Mouse (Mus musculus) R1 (cell line): ENCODE results near the gene Tmem205.

ENCODE experiments used
- DNase-seq: peaks from one replicate; pipeline ENCODE4 v3.0.0-alpha.2; 2018; ENCODE audit warnings: low read depth, low spot score

Tmem205 gene

GRCm38 (mm10) chr9:21927208-21927753 lies at the start of gene Tmem205, which contains the start of gene Ccdc159:
Gene Tmem205, minus strand, starts transcription at chr9:21927556.
Gene Ccdc159, plus strand, starts transcription at chr9:21927471.
- DNase-seq = peak; percentile 100

DNA sequence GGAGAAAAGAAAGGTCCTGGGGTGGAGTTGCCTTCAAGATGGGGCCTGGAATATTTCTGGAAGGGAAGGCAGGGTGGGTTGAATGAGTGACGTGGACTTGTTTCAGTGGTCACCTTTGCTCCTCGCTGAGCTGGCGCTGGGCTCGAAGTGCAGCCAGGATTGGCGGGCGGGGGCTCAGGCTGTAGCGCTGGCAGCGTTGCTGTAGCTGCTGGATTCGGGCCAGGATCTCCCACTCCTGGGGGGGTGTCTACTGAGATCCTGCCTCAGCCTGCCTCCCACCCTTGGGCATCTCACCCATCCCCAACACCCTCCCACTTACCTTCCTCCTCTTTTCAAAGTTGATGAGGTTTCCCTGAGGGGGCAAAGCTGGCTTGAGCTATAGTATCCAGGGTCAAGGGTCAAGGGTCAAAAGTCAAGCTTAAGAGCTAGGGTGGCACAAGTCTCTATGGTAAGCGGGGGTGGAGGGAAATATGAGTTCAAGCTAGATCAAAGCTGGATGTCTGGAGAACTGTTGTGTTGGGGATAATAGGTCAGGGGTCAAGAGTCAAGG lies 49.3 kb upstream of the Tmem205 start:
- DNase-seq = no peak

DNA sequence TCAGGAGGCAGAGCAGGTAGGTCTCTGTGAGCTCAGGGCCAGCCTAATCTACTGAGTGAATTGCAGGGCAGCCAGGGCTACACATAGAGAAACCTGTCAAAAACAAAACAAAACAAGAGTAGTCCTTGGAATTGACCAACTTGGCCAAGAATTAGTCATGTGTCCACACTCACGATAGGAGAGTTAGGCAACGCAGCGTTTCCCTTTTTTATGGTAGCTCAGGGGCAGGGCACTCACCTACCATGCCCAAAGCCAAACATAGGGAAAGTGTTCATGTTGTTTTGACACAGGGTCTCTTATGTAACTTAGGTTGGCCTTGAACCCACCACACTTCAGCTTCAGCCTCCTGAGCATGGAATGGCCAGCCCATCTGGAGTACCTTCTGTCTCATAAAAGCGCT lies 41.9 kb upstream of the Tmem205 start:
- no peak for DNase-seq

DNA sequence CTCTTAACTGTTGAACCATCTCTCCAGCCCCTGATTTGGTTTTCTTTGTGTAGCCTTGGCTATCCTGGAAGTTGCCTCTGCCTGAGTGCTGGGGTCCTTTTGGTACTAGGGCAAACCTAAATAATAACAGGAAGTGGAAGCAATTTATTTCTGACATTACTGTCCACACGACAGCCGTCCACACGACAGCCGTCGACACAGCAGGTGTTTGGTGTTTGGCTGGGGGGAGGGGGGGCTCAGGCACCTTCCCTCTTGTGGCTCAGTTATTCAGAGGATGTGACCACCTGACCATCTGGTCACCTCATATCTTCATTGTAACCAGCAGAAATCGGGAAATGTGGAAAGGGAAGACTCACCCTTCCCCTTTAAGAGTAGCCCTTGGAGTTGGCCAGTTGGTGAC lies 41.5 kb upstream of the Tmem205 start:
- DNase-seq = no peak

DNA sequence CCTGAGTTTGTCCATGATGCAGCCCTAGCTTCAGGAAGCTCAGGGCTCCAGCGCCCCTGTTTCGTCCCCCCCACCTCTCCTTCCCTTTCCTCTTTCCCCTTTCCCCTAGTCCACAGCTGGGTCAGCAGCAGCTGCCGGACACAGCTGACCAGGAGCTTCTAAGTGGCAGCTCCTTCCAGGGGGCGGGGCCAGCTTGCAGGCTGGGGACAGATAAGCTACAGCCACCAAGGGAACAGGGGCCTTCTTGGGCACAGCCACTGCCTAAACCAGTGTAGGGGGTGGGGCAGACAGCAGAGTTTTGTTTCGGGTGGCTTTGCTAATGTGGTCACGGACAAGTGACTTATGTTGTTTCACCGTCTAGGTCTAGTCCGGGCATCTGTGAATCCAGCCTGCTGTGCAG lies 36.1 kb upstream of the Tmem205 start, which contains the start of gene Epor:
Gene Epor, minus strand, starts transcription at position 90 of the 400 bp plus-strand sequence.
- DNase-seq = no peak

DNA sequence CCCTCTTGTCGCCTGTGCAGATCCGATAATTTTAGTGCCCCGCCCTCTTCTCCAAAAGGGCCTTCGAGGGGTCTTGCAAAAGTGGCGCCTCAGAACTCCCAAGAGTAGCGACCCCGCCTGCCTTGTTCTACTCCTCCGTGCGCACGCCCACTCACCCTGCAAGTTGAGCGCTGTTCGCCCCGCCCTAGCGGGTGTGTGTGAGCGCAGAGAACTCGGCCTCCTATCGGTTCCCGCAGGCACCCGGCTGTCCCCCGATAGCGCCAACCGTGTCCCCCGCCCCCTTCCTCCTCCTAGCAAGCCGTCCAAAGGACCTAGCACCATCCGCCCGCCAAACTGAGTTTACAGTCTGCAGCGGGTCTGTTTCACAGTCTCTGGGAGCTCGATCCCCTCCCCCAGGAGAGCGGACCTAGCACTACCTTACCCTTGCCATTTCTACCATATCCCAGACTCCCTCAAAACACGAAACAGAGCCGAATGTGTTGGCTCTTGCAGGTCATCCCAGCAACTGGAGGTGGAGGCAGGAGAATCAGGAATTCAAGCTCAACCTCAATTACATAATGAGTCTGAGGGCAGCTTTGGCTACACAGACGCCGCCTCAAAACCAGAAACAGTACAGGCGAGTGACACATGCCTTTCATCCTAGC lies 35.2 kb upstream of the Tmem205 start:
- DNase-seq = peak; percentile 85

DNA sequence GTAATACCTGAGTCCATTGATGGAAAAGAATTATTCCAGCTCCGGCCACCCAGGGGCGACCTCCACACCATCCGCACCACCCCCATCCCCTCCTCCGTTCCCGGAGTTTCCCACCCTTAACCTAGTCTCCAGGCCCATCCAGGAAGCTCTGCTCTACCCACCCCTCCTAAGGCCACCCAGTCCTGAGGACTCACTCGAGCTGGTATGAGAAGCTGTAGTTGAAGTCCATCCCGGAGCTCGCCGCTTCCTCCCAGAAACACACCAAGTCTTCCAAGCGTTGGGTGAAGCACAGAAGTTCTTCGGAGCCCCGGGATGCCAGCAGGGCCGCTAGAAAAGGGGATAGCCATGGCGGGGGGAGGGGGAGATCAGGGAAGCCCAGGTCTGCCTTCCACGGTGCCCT lies 34.7 kb upstream of the Tmem205 start:
- no peak for DNase-seq

DNA sequence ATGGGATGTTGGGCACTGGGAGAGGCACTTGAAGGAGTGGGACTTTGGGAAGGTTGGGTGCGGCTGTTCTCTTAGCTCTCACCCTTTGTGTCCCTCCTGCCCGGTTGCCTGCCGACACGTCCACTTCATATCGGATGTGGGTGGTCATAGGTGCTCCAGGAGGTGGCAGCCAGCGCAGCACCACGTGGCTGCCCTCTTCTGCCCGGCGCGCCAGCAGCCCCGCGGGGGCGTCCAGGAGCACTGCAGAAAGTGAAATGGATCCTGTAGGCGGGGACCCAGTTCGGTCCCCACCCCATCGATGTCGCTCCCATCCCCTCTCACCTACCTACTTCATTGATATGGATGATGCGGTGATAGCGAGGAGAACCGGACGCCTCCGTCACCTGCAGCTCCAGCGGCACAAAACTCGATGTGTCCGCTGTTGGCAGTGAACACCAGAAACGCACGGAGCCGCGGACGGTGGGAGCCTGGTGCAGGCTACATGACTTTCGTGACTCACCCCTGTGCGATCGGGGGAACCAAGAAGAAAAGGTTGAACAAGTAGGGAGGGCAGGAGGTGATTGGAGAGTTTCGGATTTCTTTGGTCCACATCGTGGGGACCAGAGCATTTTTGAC lies 34.1 kb upstream of the Tmem205 start:
- no peak for DNase-seq

GRCm38 (mm10) chr9:21960558-21961208 lies 33.3 kb upstream of the Tmem205 start:
- no peak for DNase-seq

GRCm38 (mm10) chr9:21960135-21960534 lies 32.8 kb upstream of the Tmem205 start:
- no peak for DNase-seq

- DNase-seq = no peak
Measured at GRCm38 (mm10) chr9:21959244-21959643, 31.9 kb upstream of the Tmem205 start.

- no peak for DNase-seq
Measured at GRCm38 (mm10) chr9:21958372-21958771, 31.0 kb upstream of the Tmem205 start.

DNA sequence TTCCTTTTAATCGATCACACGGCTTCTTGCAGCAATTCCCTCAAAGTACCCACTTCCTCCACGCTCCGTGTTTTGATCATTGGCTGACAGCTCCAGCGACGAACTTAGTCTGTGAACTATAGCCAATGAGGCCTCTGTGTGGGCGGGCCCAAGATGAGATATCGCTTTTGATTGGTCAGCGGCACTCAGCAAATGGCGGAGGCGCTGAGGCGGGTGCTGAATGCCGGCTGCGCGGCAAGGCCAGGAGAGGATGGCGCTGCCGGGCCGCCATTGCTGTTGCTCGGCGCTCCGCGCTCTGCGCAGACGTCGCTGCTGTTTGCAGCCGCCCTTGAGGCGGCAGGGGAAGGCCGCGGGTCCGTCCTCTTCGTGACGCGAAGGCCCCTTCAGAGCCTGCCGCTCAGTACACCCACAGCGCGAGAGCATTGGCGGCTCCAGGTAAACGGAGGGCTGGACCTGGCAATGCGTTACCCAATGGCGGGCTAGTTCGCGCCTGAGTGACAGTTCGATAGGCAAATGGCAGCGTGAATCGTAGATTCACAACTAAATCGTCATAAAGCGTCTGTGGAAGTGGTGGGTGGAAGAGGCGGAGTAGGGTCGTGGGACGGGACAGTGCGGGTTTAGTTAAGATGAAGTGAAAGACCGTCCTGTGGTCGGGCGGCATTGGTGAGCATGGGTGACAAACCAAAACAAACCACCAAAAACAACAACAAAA lies 28.4 kb upstream of the Tmem205 start, which contains the start of gene Swsap1:
Gene Swsap1, plus strand, starts transcription at position 186 of the 712 bp plus-strand sequence.
- DNase-seq = peak; percentile 100

DNA sequence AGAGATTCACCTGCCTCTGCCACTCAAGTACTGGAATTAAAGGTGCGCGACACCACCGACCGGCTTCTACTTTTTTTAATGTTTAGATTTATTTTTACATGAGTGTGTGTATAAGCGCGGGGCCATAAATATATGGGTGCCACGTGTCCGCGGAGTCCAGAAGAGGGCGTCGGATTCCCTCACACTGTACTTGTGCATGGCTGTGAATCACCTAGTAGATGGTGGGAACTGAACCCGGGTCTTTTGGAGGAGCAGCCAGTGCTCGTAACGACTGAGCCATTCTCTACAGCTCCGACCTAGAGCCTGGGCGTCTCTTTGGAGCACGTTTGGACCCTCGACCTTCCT lies 27.8 kb upstream of the Tmem205 start:
- no peak for DNase-seq

DNA sequence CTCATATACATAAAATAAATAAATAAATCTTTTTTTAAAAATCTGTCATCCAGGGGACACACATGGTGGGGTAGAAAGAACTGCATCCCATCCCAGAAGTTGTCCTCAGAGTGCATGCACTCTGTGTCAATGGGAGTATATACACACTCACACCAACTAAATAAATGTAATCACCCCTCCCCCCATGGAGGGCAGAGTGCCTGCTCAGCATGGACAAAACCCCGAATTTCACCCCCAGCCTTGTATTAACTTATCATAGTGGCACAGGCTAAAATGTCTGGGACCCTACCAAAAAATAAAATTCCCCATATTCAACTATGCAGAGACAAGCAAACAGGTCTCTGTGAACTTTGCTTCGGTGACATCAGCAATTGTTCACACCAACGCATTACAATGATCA lies 27.3 kb upstream of the Tmem205 start:
- DNase-seq = no peak

GRCm38 (mm10) chr9:21953600-21953999 lies 26.2 kb upstream of the Tmem205 start:
- DNase-seq = peak; percentile 61

- peak; percentile 72 for DNase-seq
Measured at GRCm38 (mm10) chr9:21951977-21952376, 24.6 kb upstream of the Tmem205 start.

DNA sequence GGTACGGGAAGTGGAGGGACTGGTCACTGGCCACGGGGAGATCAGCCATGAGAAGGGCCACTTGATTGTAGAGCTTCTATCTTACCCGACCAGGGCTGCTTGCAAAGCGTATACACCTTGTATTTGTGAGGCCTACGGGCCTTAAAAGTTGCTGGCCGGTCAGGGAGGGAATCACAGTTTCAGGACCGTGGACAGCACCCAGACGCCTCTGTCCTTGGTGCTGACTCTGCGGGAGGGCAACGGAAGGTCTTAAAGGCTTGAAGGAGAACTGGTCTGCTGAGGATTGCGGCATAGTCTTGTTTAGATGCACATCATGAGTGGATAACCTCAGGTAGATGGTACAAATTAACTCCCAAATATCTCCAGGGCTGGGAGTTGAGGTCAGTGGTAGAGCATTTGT lies 23.0 kb upstream of the Tmem205 start:
- peak; percentile 63 for DNase-seq

DNA sequence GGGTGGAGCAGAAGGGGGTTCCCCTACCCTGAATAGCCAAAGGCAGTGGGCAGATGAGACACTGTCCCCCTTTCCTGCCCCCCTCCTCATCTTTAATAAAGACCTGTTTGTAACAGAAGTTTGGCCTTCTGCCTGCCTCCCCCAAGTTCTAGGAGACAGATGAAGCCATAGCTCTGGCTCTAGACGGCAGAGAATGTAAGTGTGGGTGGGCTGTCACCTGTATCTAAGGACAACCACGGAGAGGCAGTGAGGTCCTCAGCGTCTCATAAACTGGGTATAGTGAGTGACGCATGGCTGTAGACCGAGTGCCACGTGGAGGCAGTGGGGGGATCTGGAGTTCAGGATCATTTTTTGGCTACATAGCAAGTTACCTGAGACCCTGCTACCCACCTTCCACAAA lies 21.4 kb upstream of the Tmem205 start:
- DNase-seq = no peak

DNA sequence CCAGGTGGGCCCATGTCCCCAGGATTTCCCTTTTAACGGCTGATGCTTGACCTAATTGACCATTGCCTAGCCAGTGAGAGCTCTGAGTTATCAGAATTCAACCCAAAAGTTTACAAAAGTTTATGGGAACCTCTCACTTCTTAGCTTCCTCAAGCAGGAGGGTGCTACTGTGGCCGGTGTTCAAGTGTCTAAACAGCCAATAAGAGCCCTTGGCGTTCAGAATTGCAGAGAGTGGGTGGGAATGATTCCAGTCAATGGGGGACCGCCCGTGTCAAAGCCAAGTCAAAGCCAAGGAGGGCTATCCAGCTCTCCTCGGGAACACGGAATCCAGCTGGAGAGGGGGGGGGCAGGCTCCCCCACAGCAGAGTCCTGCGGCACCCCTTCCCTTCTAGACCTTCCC lies 20.8 kb upstream of the Tmem205 start:
- no peak for DNase-seq

- DNase-seq = no peak
Measured at GRCm38 (mm10) chr9:21947540-21948130, 20.3 kb upstream of the Tmem205 start.
